In genomic region chrX:133721517-133721916, GRCm38 (mm10) we compare ENCODE assay signal across 24 mouse cellular contexts. TPM values are rescaled to one million over a fixed set of nuclear protein-coding genes. Genes with fewer than 3 reads are reported as not detected.
A peak's percentile ranks its signal among the peaks of the same experiment; 100 is the strongest.
DNase-seq lines count a peak whose midpoint lies in the region; ATAC-seq and TF ChIP-seq lines count a peak whose summit lies in the region.
"Had no signal": no experiment of that assay in that cellular context is flagged by ENCODE, and none has a peak within 500 bp of the region (broad histone marks: within the 10 kb centered on the region; RNA-seq: fewer than 3 reads in every experiment).

No protein-coding gene starts in this region.

- TF ChIP-seq POLR2A in MEL (IDR thresholded peaks at IDR 0.05; ENCODE audit: control insufficient read depth in 1 of 2, insufficient read depth in 1 of 2, low read depth in 1 of 2, low read length in 2 of 2, poor library complexity in 1 of 2) = no peak

- TF ChIP-seq RAD21 in MEL (IDR thresholded peaks at IDR 0.05; ENCODE audit: low read depth, low read length) = no peak

- peak; percentile 14 for DNase-seq in lung, postnatal 36 days
- no peak for DNase-seq in lung, postnatal 4 days
- peak; percentile 81 for DNase-seq in MEL (ENCODE audit: low read depth, low spot score)
- DNase-seq in MEL-GATA-1-ER (ENCODE audit: extremely low read depth, low read depth) = peak; percentile 15
- peak; percentile 13 for DNase-seq in stomach, postnatal 0 days (ENCODE audit: low spot score)
- no peak for DNase-seq in cerebellum, postnatal 36 days
- DNase-seq in cerebellum, postnatal 10 days = no peak
- DNase-seq in urinary bladder, adult 18-20 months (ENCODE audit: low spot score in 2 of 2) = no peak
- DNase-seq: adrenal gland, adult 2 months; adrenal gland, adult 8-10 months; adrenal gland, postnatal 10 days; adrenal gland, postnatal 14 days; adrenal gland, postnatal 25 days; adrenal gland, postnatal 36 days; B cell, adult 2 months; cerebellum, adult 11 months; cerebellum, adult 11-12 months; cerebellum, adult 18-20 months; cerebellum, adult 2 months had no signal

- 65% methylated on average over 3 of the region's 3 CpGs for WGBS in stomach, postnatal 0 days

- H3K4me1 ChIP-seq in MEL (ENCODE audit: control insufficient read depth in 1 of 2, insufficient read depth in 2 of 2, low read length in 2 of 2) = peaks cover 0 to 4% of the 10 kb centered on the region in 2 experiments; a peak in 2 of 4 replicates
- no peaks in the 10 kb centered on the region for H3K4me1 ChIP-seq in stomach, postnatal 0 days (replicated peaks; ENCODE audit: control insufficient read depth, insufficient read depth)

- no peaks in the 10 kb centered on the region for H3K27me3 ChIP-seq in MEL (ENCODE audit: control insufficient read depth in 1 of 2, insufficient read depth in 2 of 2, low read length in 2 of 2)
- no peaks in the 10 kb centered on the region for H3K27me3 ChIP-seq in stomach, postnatal 0 days (ENCODE audit: control insufficient read depth, insufficient read depth, low read length)
- H3K27me3 ChIP-seq: CH12.LX had no signal

- H3K9ac ChIP-seq in MEL (ENCODE audit: control insufficient read depth, low read depth, low read length, poor library complexity, severe bottlenecking) = no peak overlapping the region
- H3K9ac ChIP-seq in stomach, postnatal 0 days (ENCODE audit: low read length) = no peak overlapping the region

- no peak for TF ChIP-seq CTCF in MEL (IDR thresholded peaks at IDR 0.05 in 2 of 3, conservative IDR thresholded peaks at IDR 0.05 in 1 of 3; ENCODE audit: control insufficient read depth in 1 of 3, insufficient read depth in 1 of 3, low read depth in 2 of 3, low read length in 3 of 3, poor library complexity in 1 of 3, severe bottlenecking in 1 of 3)
- TF ChIP-seq CTCF in stomach, postnatal 0 days (IDR thresholded peaks at IDR 0.05; ENCODE audit: low read depth) = no peak

- no peaks in the 10 kb centered on the region for H3K79me2 ChIP-seq in MEL (ENCODE audit: control insufficient read depth, insufficient read depth, low read length, poor library complexity)

- no peak overlapping the region for H3K27ac ChIP-seq in MEL (ENCODE audit: control insufficient read depth, low read depth, low read length)
- H3K27ac ChIP-seq in stomach, postnatal 0 days (replicated peaks) = no peak overlapping the region

- peak; percentile 80 for ATAC-seq in stomach, postnatal 0 days (ENCODE audit: low FRiP score, low TSS enrichment)
- ATAC-seq: activated CD4-positive, CD25-positive, alpha-beta regulatory T cell, adult 4 months; CD4-positive, CD25-positive, alpha-beta regulatory T cell, adult 4 months; Patski had no signal

- H3K9me3 ChIP-seq in MEL (replicated peaks; ENCODE audit: insufficient read depth, low read length) = no peaks in the 10 kb centered on the region
- H3K9me3 ChIP-seq in stomach, postnatal 0 days (ENCODE audit: control insufficient read depth, low read length) = no peaks in the 10 kb centered on the region
- H3K9me3 ChIP-seq: G1E had no signal

- peak; percentile 17 to 79; a peak in 3 of 4 replicates for TF ChIP-seq EP300 in MEL (IDR thresholded peaks at IDR 0.05; ENCODE audit: low read depth in 1 of 2, low read length in 2 of 2)
- TF ChIP-seq EP300 in stomach, postnatal 0 days (optimal IDR thresholded peaks at IDR 0.05) = no peak

- no peak overlapping the region for H3K4me3 ChIP-seq in MEL (ENCODE audit: control insufficient read depth in 1 of 2, insufficient read depth in 1 of 2, low read depth in 2 of 2, low read length in 2 of 2)
- no peak overlapping the region for H3K4me3 ChIP-seq in stomach, postnatal 0 days (ENCODE audit: low read depth, low read length)

- no peaks in the 10 kb centered on the region for H3K36me3 ChIP-seq in MEL (ENCODE audit: control insufficient read depth in 1 of 2, insufficient read depth in 2 of 2, low read length in 2 of 2)
- no peaks in the 10 kb centered on the region for H3K36me3 ChIP-seq in stomach, postnatal 0 days (ENCODE audit: control insufficient read depth, insufficient read depth, low read length)
- H3K36me3 ChIP-seq: G1E had no signal

- no peak overlapping the region for H3K4me2 ChIP-seq in stomach, postnatal 0 days (replicated peaks; ENCODE audit: low read depth)

TF ChIP-seq in MEL, 35 proteins besides CTCF, POLR2A, EP300 and RAD21:
- TF ChIP-seq GABPA (IDR thresholded peaks at IDR 0.05; ENCODE audit: low read depth, low read length) (no peak), ETS1 (IDR thresholded peaks at IDR 0.05; ENCODE audit: low read depth, low read length) (peak; percentile 54; the same call in 1 of the 2 replicates), GATA1 (IDR thresholded peaks at IDR 0.05; ENCODE audit: low read depth, low read length) (peak; percentile 93), BHLHE40 (IDR thresholded peaks at IDR 0.05; ENCODE audit: borderline replicate concordance, low read depth, low read length) (no peak), MYC (IDR thresholded peaks at IDR 0.05; ENCODE audit: low read depth, low read length) (no peak)

RNA-seq across cellular contexts. Expression of gene Pcdh19, which starts 32.7 kb away (rescaled TPM):
- total RNA-seq in MEL (2012; rRNA removed) = 0.04 TPM in 1 of 2 replicates, not detected in the other
- polyA plus RNA-seq in MEL (2012; ENCODE audit: insufficient read depth in 1 of 2, insufficient read length in 2 of 2, low read depth in 1 of 2, low replicate concordance in 2 of 2, missing spikeins in 1 of 2) = not detected
- polyA plus RNA-seq in stomach, postnatal 0 days (2015; fragmentation: Nextera tagmentation; extraction: Ambion mirVana) = 1.2 and 2.5 TPM in 2 replicates
- total RNA-seq: CH12.LX had no signal
- polyA plus RNA-seq: activated CD4-positive, CD25-positive, alpha-beta regulatory T cell, adult 4 months; CD4-positive, CD25-positive, alpha-beta regulatory T cell, adult 4 months; G1E had no signal

Comparison
In these comparisons a context has a peak if more than half of its experiments do, and no peak if none do; other contexts are left out.
1. DNase-seq: peak in lung, postnatal 36 days (single experiment), MEL (single experiment), MEL-GATA-1-ER (single experiment) and stomach, postnatal 0 days (single experiment); none in lung, postnatal 4 days (0 of 2), cerebellum, postnatal 36 days (0 of 2), cerebellum, postnatal 10 days (0 of 2) and urinary bladder, adult 18-20 months (0 of 2).